Mouse (Mus musculus): ENCODE data around the gene Rngtt. TPM values are rescaled to one million over a fixed set of nuclear protein-coding genes. Genes with fewer than 3 reads are reported as not detected.
"Not testable (repeated sequence)": the region's sequence is repeated elsewhere in the genome, so short reads cannot be mapped to it uniquely, and the experiment has no call there.

Gene Rngtt
- polyA plus RNA-seq, 1 experiment = 15.0 TPM

DNA sequence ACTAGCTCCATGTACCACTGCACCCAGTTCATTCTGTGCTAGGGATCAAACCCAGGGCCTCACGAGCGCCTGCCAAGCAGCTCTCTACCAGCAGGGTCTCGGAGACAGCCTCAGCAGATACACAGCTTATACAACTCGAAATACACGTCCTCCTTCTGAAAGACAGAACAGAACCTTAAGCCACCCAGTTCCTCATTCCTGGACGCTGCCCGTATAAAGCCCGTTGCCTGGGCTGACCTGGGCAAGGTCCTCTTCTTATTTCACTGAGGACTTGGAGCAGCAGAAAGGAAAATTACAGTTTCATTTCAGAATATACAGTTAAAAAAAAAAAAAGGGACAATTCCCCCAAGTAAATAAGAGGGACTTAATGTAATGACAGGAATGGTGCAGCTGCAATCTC, 24.7 kb upstream of the Rngtt start:
- DNase-seq (ENCODE audit: low read depth) = no peak
- TF ChIP-seq CTCF (IDR thresholded peaks at IDR 0.05; ENCODE audit: borderline replicate concordance, extremely low read depth, insufficient read depth, insufficient read length) (no peak), POLR2A (IDR thresholded peaks at IDR 0.05; ENCODE audit: borderline replicate concordance, extremely low read depth, insufficient read depth, insufficient read length, poor library complexity, severe bottlenecking) (no peak)

DNA sequence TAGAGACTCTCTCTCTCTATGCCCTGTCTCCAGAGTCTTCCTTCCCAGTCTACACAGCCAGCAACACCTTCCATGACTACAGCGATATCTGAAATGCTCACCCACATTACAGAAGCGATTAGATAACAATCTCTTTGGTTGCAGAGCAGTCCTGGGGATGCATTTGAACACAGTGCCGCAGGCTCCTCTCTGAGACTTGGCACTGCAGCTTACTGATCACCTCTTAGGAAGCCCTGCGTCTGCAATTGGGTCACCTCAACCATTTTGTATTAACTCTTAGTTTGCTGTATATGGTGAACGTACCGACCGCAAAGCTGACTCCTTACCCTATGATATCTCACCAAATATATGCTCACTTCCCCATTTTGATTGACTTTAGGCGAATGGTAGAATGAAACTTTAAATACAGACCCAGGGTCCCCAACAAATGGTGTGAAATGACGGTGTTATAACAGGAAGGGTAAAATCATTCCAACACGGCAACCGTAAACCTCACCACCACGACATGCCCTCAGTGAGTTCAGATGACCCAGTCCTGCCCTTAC, 20.9 kb upstream of the Rngtt start:
- TF ChIP-seq POLR2A (IDR thresholded peaks at IDR 0.05; ENCODE audit: borderline replicate concordance, extremely low read depth, insufficient read depth, insufficient read length, poor library complexity, severe bottlenecking) (no peak), CTCF (IDR thresholded peaks at IDR 0.05; ENCODE audit: borderline replicate concordance, extremely low read depth, insufficient read depth, insufficient read length) (no peak)
- no peak for DNase-seq (ENCODE audit: low read depth)

DNA sequence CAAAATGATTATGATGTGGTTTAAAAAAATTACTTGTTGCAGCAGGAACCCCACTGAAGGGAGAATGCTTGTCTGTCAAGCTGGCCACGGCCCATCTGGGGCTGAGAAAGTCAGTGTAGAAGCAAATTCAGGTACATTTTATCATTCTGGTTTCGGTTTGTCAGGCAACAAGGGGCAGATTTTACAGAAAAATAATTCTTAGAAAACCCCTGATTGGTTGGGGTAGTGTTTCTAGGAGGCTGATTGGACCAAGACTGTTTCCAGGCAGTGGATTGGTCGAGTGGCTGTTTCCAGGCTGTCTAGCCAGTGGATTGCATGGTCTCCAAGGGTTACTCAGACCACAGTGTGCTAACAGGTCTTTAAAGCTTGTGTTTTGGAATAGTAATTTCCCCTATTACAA, 20.1 kb upstream of the Rngtt start, which contains the start of gene Pnrc1:
Gene Pnrc1, minus strand, starts transcription at position 162 of the 400 bp plus-strand sequence.
- TF ChIP-seq POLR2A (IDR thresholded peaks at IDR 0.05; ENCODE audit: borderline replicate concordance, extremely low read depth, insufficient read depth, insufficient read length, poor library complexity, severe bottlenecking) = no peak
- no peak for TF ChIP-seq CTCF (IDR thresholded peaks at IDR 0.05; ENCODE audit: borderline replicate concordance, extremely low read depth, insufficient read depth, insufficient read length)

DNA sequence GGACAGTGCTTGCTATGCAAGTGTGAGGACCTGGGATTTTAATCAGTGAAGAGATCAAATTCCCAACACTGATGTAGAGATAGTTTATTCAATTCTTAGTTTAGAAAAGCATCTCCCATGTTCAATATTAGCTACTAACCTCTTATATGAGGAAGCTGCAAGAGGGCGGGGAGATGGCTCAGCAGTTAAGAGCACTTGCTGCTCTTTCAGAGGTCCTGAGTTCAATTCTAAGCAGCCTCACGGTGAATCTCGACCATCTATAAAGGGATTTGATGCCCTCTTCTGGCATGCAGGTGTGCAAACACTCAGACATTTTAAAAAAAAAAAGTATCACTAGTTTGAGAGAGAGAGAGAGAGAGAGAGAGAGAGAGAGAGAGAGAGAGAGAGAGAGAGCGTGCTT, 19.2 kb upstream of the Rngtt start:
- no peak for DNase-seq (ENCODE audit: low read depth)
- no peak for TF ChIP-seq CTCF (IDR thresholded peaks at IDR 0.05; ENCODE audit: borderline replicate concordance, extremely low read depth, insufficient read depth, insufficient read length)
- TF ChIP-seq POLR2A (IDR thresholded peaks at IDR 0.05; ENCODE audit: borderline replicate concordance, extremely low read depth, insufficient read depth, insufficient read length, poor library complexity, severe bottlenecking) = no peak

More for the DNA sequence above, 20.1 kb upstream of the Rngtt start, which contains the start of gene Pnrc1:
- DNase-seq (ENCODE audit: low read depth) = peak; percentile 35

DNA sequence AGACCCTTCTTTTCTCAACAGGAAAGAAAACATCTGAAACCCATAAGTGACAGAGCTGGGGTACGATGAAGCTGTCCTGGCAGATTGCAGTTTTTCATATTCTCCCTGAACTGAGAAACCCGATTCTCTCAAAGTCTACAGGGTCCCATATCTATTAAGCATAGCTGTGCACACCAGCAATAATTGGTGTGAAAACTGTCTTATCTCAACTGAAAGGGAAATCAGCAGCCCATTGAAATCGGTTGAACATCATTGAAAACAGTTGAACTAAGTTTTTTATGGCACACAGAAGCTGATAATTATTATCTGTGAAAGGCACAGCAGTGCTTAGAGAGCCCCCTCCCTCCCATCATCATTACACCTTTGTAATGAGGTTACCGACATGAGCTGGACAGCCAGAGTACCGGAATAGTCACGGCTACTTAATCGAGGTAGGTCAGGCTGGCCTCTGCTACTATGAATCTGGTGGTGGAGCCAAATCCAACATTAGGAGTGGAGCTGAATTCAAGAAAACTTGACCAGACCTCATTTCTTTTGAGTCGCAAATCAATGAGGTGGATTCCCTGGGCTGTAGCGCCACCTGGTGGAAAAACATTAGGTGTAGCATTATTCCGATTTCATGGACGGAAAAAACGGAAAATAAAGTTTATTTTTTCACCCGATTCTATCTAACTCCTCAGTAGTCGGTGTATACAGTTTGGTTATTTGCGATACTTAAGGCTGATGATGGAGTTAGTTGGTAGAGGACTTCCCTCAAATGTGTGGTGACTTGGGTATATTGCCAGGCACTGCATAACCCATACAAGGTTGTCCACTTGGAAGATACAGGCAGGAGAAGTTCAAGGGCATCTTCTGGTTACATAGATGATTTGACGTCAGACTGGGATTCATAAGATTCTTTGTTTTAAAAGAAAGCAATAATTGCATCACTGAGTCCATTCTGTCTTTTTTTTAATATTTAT, 17.4 kb upstream of the Rngtt start:
- peak; percentile 84 for DNase-seq (ENCODE audit: low read depth)
- TF ChIP-seq POLR2A (IDR thresholded peaks at IDR 0.05; ENCODE audit: borderline replicate concordance, extremely low read depth, insufficient read depth, insufficient read length, poor library complexity, severe bottlenecking) = no peak
- TF ChIP-seq CTCF (IDR thresholded peaks at IDR 0.05; ENCODE audit: borderline replicate concordance, extremely low read depth, insufficient read depth, insufficient read length) = peak; percentile 76; the same call in 1 of the 2 replicates

DNA sequence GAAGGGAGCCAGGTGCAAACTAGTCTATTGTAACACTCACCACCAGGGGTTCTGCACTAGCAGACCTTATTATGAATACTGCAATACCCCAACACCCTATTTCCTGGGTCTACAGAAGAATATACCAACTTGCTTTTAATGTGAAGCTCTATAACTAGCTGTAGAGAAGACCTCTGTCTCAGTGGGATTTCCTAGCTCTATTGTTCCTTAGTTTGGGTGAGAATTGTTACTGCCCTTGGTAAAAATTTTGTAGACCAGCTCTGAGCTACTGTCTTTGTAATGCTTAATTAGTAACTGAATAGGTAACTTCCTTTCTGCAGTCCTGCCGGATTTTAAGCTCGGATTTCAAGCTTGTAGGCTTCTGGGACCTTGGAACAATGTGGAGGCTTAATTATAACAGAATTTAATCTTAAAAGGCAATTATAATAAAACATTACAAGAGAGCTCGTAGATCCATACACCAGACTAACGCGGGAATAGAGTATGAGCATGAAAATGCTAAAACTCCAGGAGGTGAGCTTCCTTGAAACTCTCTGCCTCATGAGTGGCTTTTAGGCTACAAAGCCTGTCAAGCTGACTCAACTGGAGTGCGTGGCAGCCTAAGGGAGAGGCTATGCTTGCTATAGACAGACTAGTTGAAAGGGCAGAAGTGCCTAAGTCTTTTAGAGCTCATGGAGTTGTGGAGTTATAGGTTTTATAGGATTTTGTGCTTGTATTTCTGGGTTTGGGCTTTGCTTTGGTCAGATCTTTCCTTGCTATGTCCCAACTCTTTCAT, 9.0 kb upstream of the Rngtt start:
- DNase-seq (ENCODE audit: low read depth) = not testable (repeated sequence)

DNA sequence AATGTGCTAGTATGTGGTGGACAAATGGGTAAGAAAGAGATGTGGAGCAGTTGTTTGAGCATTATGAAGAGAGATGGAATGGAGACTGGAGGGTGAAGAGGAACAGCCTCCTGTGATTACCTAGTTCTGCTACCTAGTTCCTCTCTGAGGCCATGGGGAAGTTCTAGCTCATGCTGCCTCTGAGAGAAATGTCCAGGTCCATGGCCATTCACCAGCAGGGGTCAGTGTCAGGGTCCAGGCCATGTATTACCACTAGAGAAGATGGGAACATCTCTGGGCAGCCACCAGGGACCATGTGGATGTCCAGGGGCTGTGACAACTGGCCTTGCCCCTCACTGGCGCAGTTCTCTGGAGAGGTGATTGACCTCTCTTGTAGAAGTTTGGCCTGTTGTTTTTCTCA, 7.1 kb upstream of the Rngtt start:
- no peak for DNase-seq (ENCODE audit: low read depth)
- TF ChIP-seq CTCF (IDR thresholded peaks at IDR 0.05; ENCODE audit: borderline replicate concordance, extremely low read depth, insufficient read depth, insufficient read length) = no peak
- TF ChIP-seq POLR2A (IDR thresholded peaks at IDR 0.05; ENCODE audit: borderline replicate concordance, extremely low read depth, insufficient read depth, insufficient read length, poor library complexity, severe bottlenecking) = no peak

DNA sequence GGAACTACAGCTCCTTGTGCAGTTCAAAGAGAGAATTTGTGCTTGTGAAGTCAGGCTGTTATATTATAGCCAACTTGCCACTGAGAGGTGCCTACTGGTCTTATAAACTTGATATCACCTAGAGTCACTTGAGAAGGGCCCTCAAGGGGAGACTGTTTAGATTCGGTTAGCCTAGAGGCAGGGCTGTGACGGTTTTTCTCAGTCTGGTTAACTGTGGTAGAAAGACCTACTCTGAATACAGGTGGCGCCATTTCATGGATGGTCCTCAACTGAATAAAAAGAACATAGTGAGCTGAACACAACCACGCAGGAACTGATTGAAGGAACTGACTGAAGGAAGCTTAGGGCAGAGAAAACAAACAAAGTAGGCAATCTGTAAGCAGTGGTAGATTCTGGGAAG, 3.0 kb upstream of the Rngtt start:
- no peak for DNase-seq (ENCODE audit: low read depth)
- no peak for TF ChIP-seq CTCF (IDR thresholded peaks at IDR 0.05; ENCODE audit: borderline replicate concordance, extremely low read depth, insufficient read depth, insufficient read length)

DNA sequence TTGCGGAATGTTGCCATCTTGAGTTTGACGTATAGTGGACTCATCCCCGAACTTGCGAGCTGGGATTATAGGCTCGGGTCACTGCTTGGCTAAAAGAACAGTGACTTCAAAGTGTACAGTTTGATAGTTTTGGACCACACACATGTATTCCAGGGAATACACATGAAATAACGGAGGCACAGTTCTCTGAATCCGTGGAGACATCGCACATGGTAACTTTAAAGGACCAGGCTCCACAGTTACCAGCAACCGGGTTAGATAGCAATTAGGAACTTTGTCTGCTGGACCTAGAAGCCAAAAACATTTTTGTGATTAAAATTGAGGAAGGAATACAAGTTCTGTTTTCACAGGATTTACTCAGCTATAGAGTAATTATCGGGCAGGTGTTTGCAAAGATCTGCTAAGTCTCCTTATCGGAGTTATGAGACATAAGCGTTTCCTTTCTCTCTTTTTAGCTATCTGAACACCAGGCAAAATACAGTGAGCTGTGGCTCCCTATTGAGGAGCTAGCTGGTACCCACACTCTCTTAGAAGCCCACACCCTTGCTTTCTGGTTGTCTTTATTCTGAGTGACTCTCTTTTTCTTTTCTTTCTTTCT, 828 bp downstream of the Rngtt start:
- TF ChIP-seq CTCF (IDR thresholded peaks at IDR 0.05; ENCODE audit: borderline replicate concordance, extremely low read depth, insufficient read depth, insufficient read length) (no peak), POLR2A (IDR thresholded peaks at IDR 0.05; ENCODE audit: borderline replicate concordance, extremely low read depth, insufficient read depth, insufficient read length, poor library complexity, severe bottlenecking) (no peak)
- no peak for DNase-seq (ENCODE audit: low read depth)

DNA sequence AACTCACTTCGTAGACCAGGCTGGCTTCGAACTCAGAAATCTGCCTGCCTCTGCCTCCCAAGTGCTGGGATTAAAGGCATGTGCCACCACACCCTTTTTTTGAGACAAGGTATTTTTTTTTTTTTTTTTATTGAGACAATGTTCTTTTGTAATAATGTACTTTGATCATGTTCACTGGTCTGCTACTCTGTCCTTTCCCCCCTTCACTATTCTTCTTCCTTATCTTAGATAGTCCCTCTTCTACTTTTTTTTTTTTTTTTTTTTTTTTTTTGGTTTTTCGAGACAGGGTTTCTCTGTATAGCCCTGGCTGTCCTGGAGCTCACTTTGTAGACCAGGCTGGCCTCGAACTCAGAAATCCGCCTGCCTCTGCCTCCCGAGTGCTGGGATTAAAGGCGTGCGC, 4.0 kb downstream of the Rngtt start:
- not testable (repeated sequence) for DNase-seq (ENCODE audit: low read depth)

DNA sequence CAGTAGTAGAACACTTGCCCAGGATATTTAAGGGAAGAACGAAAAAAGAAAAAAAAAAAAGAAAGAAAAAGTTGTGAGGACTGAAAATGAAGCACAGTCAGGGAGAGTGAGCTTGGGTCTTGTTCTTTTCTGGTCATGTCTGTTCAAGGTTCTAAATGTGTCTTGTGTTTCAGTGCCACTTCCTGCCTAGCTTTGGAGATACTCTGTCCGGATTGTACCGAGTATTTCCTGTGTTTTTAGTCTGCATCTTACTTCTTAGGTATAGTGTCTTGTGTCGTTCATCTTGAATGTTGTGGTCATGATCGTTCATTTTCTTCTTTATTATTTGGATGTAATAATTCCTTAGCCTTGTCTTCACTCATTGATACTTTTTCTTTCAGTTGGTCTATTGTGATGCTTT, 5.7 kb downstream of the Rngtt start:
- DNase-seq (ENCODE audit: low read depth) = no peak
- TF ChIP-seq POLR2A (IDR thresholded peaks at IDR 0.05; ENCODE audit: borderline replicate concordance, extremely low read depth, insufficient read depth, insufficient read length, poor library complexity, severe bottlenecking) (no peak), CTCF (IDR thresholded peaks at IDR 0.05; ENCODE audit: borderline replicate concordance, extremely low read depth, insufficient read depth, insufficient read length) (no peak)

Measured in brain, embryonic 14.5 days (tissue).